Mouse (Mus musculus): ENCODE measurements at regions not wholly inside any gene's neighbourhood (a gene's known extent, or its start where the extent isn't known, plus 50 kb on each side); places are given as distances from the start of the nearest gene placed in this dataset.
"Not testable (repeated sequence)": the region's sequence is repeated elsewhere in the genome, so short reads cannot be mapped to it uniquely, and the experiment has no call there.

- no peaks in the 10 kb centered on the region for H3K27me3 ChIP-seq
- ATAC-seq (ENCODE audit: insufficient number of reproducible peaks, insufficient read depth, low FRiP score, low TSS enrichment, low read depth): no peak
- no peaks in the 10 kb centered on the region for H3K36me3 ChIP-seq
- H3K9ac ChIP-seq: no peak overlapping the region
- H3K4me3 ChIP-seq: no peak overlapping the region
- H3K4me1 ChIP-seq: no peaks in the 10 kb centered on the region
- no peak overlapping the region for H3K27ac ChIP-seq
- no peak overlapping the region for H3K4me2 ChIP-seq
- H3K9me3 ChIP-seq: no peaks in the 10 kb centered on the region
Observed at GRCm38 (mm10) chr15:5953106-5953505, 346.5 kb upstream of the Dab2 start.

- H3K4me3 ChIP-seq: no peak overlapping the region
- H3K9ac ChIP-seq: no peak overlapping the region
- H3K36me3 ChIP-seq: no peaks in the 10 kb centered on the region
- no peaks in the 10 kb centered on the region for H3K27me3 ChIP-seq
- no peak overlapping the region for H3K4me2 ChIP-seq
- H3K27ac ChIP-seq: no peak overlapping the region
- 56% methylated on average over 5 of the region's 5 CpGs for WGBS
- no peak for ATAC-seq (ENCODE audit: insufficient number of reproducible peaks, insufficient read depth, low FRiP score, low TSS enrichment, low read depth)
- no peaks in the 10 kb centered on the region for H3K9me3 ChIP-seq
- H3K4me1 ChIP-seq: no peaks in the 10 kb centered on the region
Observed at GRCm38 (mm10) chr15:5991351-5992065, 308.1 kb upstream of the Dab2 start.

GRCm38 (mm10) chr15:5992146-5992545, 307.4 kb upstream of the Dab2 start:
- WGBS: 92% methylated on average over 1 of the region's 1 CpGs
- H3K27ac ChIP-seq; H3K9ac ChIP-seq; H3K36me3 ChIP-seq; H3K4me1 ChIP-seq; H3K9me3 ChIP-seq; ATAC-seq (ENCODE audit: insufficient number of reproducible peaks, insufficient read depth, low FRiP score, low TSS enrichment, low read depth); H3K4me3 ChIP-seq; H3K27me3 ChIP-seq; H3K4me2 ChIP-seq: not testable (repeated sequence)

- Histone ChIP-seq H3K36me3 (no peaks in the 10 kb centered on the region), H3K27ac (no peak overlapping the region), H3K27me3 (no peaks in the 10 kb centered on the region), H3K9ac (no peak overlapping the region), H3K4me1 (no peaks in the 10 kb centered on the region), H3K4me3 (no peak overlapping the region), H3K4me2 (no peak overlapping the region), H3K9me3 (no peaks in the 10 kb centered on the region)
- 83% methylated on average over 1 of the region's 1 CpGs for WGBS
- ATAC-seq (ENCODE audit: insufficient number of reproducible peaks, insufficient read depth, low FRiP score, low TSS enrichment, low read depth): no peak
Observed at GRCm38 (mm10) chr15:6000816-6001215, 298.8 kb upstream of the Dab2 start.

GRCm38 (mm10) chr15:6001394-6001793, 298.2 kb upstream of the Dab2 start:
- Histone ChIP-seq H3K9me3 (no peaks in the 10 kb centered on the region), H3K27me3 (no peaks in the 10 kb centered on the region), H3K27ac (no peak overlapping the region), H3K9ac (no peak overlapping the region), H3K4me1 (no peaks in the 10 kb centered on the region), H3K4me2 (no peak overlapping the region), H3K4me3 (no peak overlapping the region), H3K36me3 (no peaks in the 10 kb centered on the region)
- 81% methylated on average over 1 of the region's 1 CpGs for WGBS
- ATAC-seq (ENCODE audit: insufficient number of reproducible peaks, insufficient read depth, low FRiP score, low TSS enrichment, low read depth): no peak

GRCm38 (mm10) chr15:6014982-6015381, 284.6 kb upstream of the Dab2 start:
- Histone ChIP-seq H3K9ac (no peak overlapping the region), H3K4me2 (no peak overlapping the region), H3K9me3 (no peaks in the 10 kb centered on the region), H3K27me3 (no peaks in the 10 kb centered on the region), H3K4me3 (no peak overlapping the region), H3K36me3 (no peaks in the 10 kb centered on the region), H3K4me1 (no peaks in the 10 kb centered on the region), H3K27ac (no peak overlapping the region)
- 77% methylated on average over 1 of the region's 1 CpGs for WGBS
- no peak for ATAC-seq (ENCODE audit: insufficient number of reproducible peaks, insufficient read depth, low FRiP score, low TSS enrichment, low read depth)

- H3K36me3 ChIP-seq: no peaks in the 10 kb centered on the region
- ATAC-seq (ENCODE audit: insufficient number of reproducible peaks, insufficient read depth, low FRiP score, low TSS enrichment, low read depth): no peak
- no peaks in the 10 kb centered on the region for H3K27me3 ChIP-seq
- no peak overlapping the region for H3K27ac ChIP-seq
- H3K4me1 ChIP-seq: no peaks in the 10 kb centered on the region
- H3K9me3 ChIP-seq: no peaks in the 10 kb centered on the region
- no peak overlapping the region for H3K9ac ChIP-seq
- 57% methylated on average over 5 of the region's 5 CpGs for WGBS
- no peak overlapping the region for H3K4me3 ChIP-seq
- H3K4me2 ChIP-seq: no peak overlapping the region
Observed at GRCm38 (mm10) chr15:6016637-6017049, 282.9 kb upstream of the Dab2 start.

GRCm38 (mm10) chr15:6025543-6025942, 274.0 kb upstream of the Dab2 start:
- Histone ChIP-seq H3K4me2 (no peak overlapping the region), H3K36me3 (no peaks in the 10 kb centered on the region), H3K27me3 (no peaks in the 10 kb centered on the region), H3K27ac (no peak overlapping the region), H3K9me3 (no peaks in the 10 kb centered on the region), H3K4me3 (no peak overlapping the region), H3K4me1 (no peaks in the 10 kb centered on the region), H3K9ac (no peak overlapping the region)
- 75% methylated on average over 4 of the region's 4 CpGs for WGBS
- no peak for ATAC-seq (ENCODE audit: insufficient number of reproducible peaks, insufficient read depth, low FRiP score, low TSS enrichment, low read depth)

GRCm38 (mm10) chr15:6029214-6029613, 270.4 kb upstream of the Dab2 start:
- Histone ChIP-seq H3K4me3 (no peak overlapping the region), H3K4me1 (no peaks in the 10 kb centered on the region), H3K27me3 (no peaks in the 10 kb centered on the region), H3K9me3 (no peaks in the 10 kb centered on the region), H3K36me3 (no peaks in the 10 kb centered on the region), H3K4me2 (no peak overlapping the region), H3K9ac (no peak overlapping the region), H3K27ac (no peak overlapping the region)
- no peak for ATAC-seq (ENCODE audit: insufficient number of reproducible peaks, insufficient read depth, low FRiP score, low TSS enrichment, low read depth)
- 88% methylated on average over 1 of the region's 1 CpGs for WGBS

GRCm38 (mm10) chr15:6030396-6030795, 269.2 kb upstream of the Dab2 start:
- H3K4me1 ChIP-seq: no peaks in the 10 kb centered on the region
- 77% methylated on average over 5 of the region's 5 CpGs for WGBS
- no peaks in the 10 kb centered on the region for H3K27me3 ChIP-seq
- no peak overlapping the region for H3K9ac ChIP-seq
- H3K9me3 ChIP-seq: no peaks in the 10 kb centered on the region
- no peak overlapping the region for H3K4me3 ChIP-seq
- H3K27ac ChIP-seq: no peak overlapping the region
- ATAC-seq (ENCODE audit: insufficient number of reproducible peaks, insufficient read depth, low FRiP score, low TSS enrichment, low read depth): no peak
- H3K36me3 ChIP-seq: no peaks in the 10 kb centered on the region
- no peak overlapping the region for H3K4me2 ChIP-seq

- Histone ChIP-seq H3K9ac (no peak overlapping the region), H3K4me3 (no peak overlapping the region), H3K4me2 (no peak overlapping the region), H3K27ac (no peak overlapping the region), H3K4me1 (no peaks in the 10 kb centered on the region), H3K36me3 (no peaks in the 10 kb centered on the region), H3K9me3 (no peaks in the 10 kb centered on the region), H3K27me3 (no peaks in the 10 kb centered on the region)
- no peak for ATAC-seq (ENCODE audit: insufficient number of reproducible peaks, insufficient read depth, low FRiP score, low TSS enrichment, low read depth)
- WGBS: 93% methylated on average over 4 of the region's 4 CpGs
Observed at GRCm38 (mm10) chr15:6034156-6034555, 265.4 kb upstream of the Dab2 start.

GRCm38 (mm10) chr15:6044511-6045256, 254.9 kb upstream of the Dab2 start:
- Histone ChIP-seq H3K36me3 (no peaks in the 10 kb centered on the region), H3K4me1 (no peaks in the 10 kb centered on the region), H3K9ac (no peak overlapping the region), H3K27ac (no peak overlapping the region), H3K4me2 (no peak overlapping the region), H3K27me3 (no peaks in the 10 kb centered on the region), H3K9me3 (no peaks in the 10 kb centered on the region), H3K4me3 (no peak overlapping the region)
- 37% methylated on average over 10 of the region's 10 CpGs for WGBS
- ATAC-seq (ENCODE audit: insufficient number of reproducible peaks, insufficient read depth, low FRiP score, low TSS enrichment, low read depth): no peak
